Mouse (Mus musculus) ES-CJ7 (cell line): ENCODE measurements around the gene Tnni3k.
A peak's percentile ranks its signal among the peaks of the same experiment; 100 is the strongest.

Experiments
- DNase-seq: peaks from one replicate; pipeline ENCODE4 v3.0.0; 2011; ENCODE audit warnings: low read depth, low spot score

Tnni3k gene

GRCm38 (mm10) chr3:154836137-154836536, 219.1 kb downstream of the Tnni3k start:
- DNase-seq, result no peak

GRCm38 (mm10) chr3:154834373-154834772, 220.8 kb downstream of the Tnni3k start:
- DNase-seq, result no peak

GRCm38 (mm10) chr3:154825739-154826138, 229.5 kb downstream of the Tnni3k start:
- DNase-seq, result no peak

GRCm38 (mm10) chr3:154824713-154825112, 230.5 kb downstream of the Tnni3k start:
- no peak for DNase-seq

- peak; percentile 74 for DNase-seq
Measured at GRCm38 (mm10) chr3:154819684-154820083, 235.5 kb downstream of the Tnni3k start.

- peak; percentile 81 for DNase-seq
Measured at GRCm38 (mm10) chr3:154817732-154818131, 237.5 kb downstream of the Tnni3k start.

- no peak for DNase-seq
Measured at GRCm38 (mm10) chr3:154816801-154817625, 238.2 kb downstream of the Tnni3k start.

GRCm38 (mm10) chr3:154816231-154816630, 239.0 kb downstream of the Tnni3k start:
- no peak for DNase-seq

GRCm38 (mm10) chr3:154815606-154816005, 239.6 kb downstream of the Tnni3k start:
- no peak for DNase-seq

GRCm38 (mm10) chr3:154812893-154813292, 242.3 kb downstream of the Tnni3k start:
- DNase-seq, result no peak

- DNase-seq, result no peak
Measured at GRCm38 (mm10) chr3:154811833-154812232, 243.4 kb downstream of the Tnni3k start.

GRCm38 (mm10) chr3:154811281-154811680, 243.9 kb downstream of the Tnni3k start:
- no peak for DNase-seq

GRCm38 (mm10) chr3:154810273-154810870, 244.8 kb downstream of the Tnni3k start:
- DNase-seq, result no peak

- DNase-seq, result no peak
Measured at GRCm38 (mm10) chr3:154806626-154807025, 248.6 kb downstream of the Tnni3k start.

GRCm38 (mm10) chr3:154800888-154801429, 254.2 kb downstream of the Tnni3k start:
- no peak for DNase-seq

GRCm38 (mm10) chr3:154800454-154800853, 254.8 kb downstream of the Tnni3k start:
- DNase-seq, result no peak

GRCm38 (mm10) chr3:154798806-154799205, 256.4 kb downstream of the Tnni3k start:
- no peak for DNase-seq

- no peak for DNase-seq
Measured at GRCm38 (mm10) chr3:154793571-154793970, 261.6 kb downstream of the Tnni3k start.

GRCm38 (mm10) chr3:154787611-154788010, 267.6 kb downstream of the Tnni3k start:
- no peak for DNase-seq

- DNase-seq, result no peak
Measured at GRCm38 (mm10) chr3:154786354-154786753, 268.9 kb downstream of the Tnni3k start.

GRCm38 (mm10) chr3:154778836-154779595, 276.2 kb downstream of the Tnni3k start:
- no peak for DNase-seq

- DNase-seq, result no peak
Measured at GRCm38 (mm10) chr3:154771651-154772050, 283.6 kb downstream of the Tnni3k start.
